Mouse (Mus musculus) frontal cortex, postnatal 14 days (tissue): ENCODE results near the gene Dynlrb2.

Source experiments
- DNase-seq, 2 experiments: peaks; one replicate each; pipeline ENCODE4 v3.0.0; 2022; ENCODE audit warnings: low spot score in 2 of 2

Dynlrb2 gene

DNA sequence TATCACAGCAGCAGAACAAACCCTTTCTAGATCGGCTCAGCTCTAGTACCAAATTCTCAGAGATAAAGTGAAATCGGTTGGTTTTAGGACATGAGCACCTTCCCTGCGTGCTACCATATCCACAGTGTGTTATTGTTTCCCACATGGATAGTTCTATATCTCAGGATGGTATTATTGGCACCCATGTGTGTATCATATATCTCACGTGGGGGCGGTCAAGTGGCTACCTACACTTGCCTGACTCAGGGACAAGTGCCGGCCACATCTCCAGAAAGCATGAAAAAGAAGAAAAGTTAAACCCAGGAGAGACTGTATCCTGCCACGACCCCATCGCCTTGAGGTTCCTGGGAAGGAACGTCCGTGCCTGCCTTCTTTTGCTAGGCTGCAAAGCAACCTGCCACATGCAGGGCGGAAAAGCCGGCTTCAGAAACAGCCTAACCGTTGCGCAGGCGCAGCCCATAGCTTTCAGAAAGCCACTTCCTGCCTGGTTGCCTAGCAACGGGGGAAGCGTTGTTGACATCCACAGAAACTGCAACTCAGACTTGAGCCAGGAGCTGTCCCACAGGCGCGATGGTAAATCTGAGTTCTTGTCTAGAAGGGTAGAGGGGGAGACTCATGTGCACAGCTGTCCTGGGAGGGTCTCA lies at the start of gene Dynlrb2:
Gene Dynlrb2, plus strand, starts transcription at position 498 of the 644 bp plus-strand sequence.
- peak; percentile 87 for DNase-seq

DNA sequence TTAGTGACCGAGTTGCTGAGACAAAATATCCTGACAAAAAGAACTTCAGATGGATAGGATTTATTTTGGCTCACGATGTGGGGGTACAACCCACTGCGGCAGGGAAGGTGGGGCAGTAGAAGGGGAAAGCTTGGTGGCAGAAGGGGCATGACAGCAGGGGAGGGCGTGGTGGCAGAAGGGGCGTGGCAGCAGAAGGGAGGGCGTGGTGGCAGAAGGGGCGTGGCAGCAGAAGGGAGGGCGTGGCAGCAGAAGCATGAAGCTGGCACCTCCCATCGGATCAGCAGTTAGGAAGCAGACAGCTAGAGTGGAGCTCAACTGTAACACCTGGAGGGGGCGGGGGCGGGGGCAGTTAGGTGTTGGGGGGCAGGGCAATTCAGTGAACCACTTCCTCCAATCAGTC lies 46.2 kb upstream of the Dynlrb2 start:
- DNase-seq, result no peak

DNA sequence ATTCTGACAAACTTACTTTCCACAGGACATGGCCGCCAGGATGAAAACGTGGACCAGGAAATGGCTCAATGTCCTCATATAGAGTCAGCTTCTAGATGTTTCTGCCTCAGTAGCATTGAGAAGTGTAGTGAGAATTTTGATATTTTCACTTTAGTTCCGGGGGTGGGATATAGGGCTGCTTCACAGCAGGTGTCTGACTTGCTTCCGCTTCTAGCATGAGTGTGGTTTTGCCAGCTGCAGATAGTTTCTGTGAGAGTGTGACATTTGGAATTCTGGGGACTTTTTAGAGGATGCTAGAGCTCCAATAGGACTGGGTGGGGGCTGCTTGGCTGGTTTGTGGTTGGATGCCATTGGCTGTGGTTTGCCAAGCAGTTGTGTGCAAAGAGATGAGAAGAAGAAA lies 43.3 kb upstream of the Dynlrb2 start:
- no peak for DNase-seq

DNA sequence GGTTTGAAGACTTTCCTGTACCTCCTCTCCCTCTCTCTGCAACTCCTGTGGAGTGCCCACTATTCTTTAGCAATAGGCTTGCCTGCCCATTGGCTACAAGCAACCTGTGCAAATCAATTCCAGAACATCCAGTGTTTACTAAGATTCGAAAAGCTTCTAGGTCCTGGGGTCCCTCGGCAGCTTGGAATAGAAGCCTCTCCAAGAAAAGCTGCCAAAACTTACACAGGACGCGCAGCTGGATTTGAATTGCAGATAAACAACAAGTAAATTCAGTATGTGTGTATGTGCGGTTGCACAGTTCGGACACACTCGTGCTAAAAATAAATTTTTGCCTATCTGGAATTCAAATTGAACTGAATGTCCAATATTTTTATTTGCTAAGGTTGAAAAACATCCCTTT lies 38.2 kb upstream of the Dynlrb2 start:
- no peak for DNase-seq

DNA sequence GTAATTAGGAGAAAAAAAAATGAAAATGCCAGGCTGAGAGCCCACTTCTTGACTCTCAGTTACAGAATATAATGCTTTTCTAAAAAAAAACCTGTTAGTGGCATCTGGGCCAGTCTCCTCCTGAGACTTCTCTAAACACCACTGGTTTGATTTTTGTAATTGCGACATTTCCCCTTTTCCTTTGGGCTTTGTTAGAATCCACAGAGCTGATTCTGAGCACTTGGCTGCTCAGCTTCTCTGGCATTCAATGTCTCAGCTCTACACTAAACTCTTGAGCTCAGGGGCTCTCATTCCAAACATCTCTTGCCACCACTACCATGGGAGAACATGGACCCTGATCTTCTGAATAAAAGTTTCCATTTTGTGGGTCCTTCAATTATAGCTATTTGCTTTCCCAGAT lies 37.7 kb upstream of the Dynlrb2 start:
- DNase-seq, result no peak

- DNase-seq, result no peak
Measured at GRCm38 (mm10) chr8:116477941-116478340, 26.8 kb upstream of the Dynlrb2 start.

DNA sequence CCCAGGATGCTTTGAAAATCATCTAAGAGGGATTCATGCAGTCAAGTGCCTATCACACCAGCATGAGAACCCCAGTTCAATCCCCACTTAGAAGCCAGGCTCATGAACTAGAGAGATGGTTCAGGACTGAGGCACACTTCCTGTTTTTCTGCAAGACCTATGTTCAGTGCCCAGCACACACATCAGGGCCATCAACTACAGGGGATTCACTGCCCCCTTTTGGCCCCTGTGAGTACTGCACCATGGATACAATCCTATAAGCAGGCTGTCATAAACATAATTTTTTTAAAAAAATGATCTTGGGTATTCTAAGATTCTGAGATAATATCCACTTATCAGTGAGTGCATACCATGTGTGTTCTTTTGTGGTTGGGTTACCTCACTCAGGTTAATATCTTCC lies 26.1 kb upstream of the Dynlrb2 start:
- no peak for DNase-seq

DNA sequence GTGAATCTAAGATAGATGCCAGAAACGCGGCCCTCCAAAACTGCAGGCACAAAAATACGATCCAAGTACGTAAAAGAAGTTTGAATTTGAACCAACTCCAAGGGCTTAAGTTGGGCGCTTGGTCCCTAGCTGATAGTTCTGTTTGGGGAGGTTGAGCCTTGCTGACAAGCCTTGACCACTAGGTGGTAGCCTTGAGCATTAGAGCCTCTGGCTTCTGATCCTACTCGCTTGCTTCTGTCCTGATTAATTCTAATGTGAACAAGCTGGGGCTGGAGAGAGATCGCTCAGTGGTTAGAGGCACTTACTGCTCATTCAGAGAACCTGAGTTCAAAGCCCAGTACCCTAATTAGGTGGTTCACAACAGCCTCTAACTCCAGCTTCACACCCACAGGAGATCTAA lies 23.9 kb upstream of the Dynlrb2 start:
- peak; percentile 7 to 47 for DNase-seq

GRCm38 (mm10) chr8:116482738-116483137 lies 22.0 kb upstream of the Dynlrb2 start:
- DNase-seq, result no peak

DNA sequence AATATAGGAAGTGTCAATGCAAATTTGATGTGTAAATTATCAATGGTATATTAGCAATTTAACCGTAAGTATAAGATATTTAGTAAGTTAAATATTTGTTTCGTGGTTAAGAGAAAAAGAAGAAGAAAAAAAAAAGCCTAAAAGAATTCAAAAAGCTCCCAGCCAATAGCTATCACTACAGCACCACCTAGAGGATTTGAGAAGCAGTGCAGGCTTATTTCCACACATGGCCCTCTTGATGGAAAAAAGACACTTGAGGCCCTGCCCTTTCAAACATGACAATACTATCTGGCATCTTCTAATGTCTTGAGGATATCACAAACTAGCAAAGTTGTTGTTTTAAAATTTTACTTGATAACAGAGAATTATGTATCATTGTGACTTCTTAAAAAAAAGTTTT lies 20.7 kb upstream of the Dynlrb2 start:
- no peak for DNase-seq

GRCm38 (mm10) chr8:116488546-116488945 lies 16.2 kb upstream of the Dynlrb2 start:
- no peak for DNase-seq

- no peak for DNase-seq
Measured at GRCm38 (mm10) chr8:116500057-116500809, 4.5 kb upstream of the Dynlrb2 start.

- no peak for DNase-seq
Measured at GRCm38 (mm10) chr8:116508721-116509120, 3.9 kb downstream of the Dynlrb2 start.

DNA sequence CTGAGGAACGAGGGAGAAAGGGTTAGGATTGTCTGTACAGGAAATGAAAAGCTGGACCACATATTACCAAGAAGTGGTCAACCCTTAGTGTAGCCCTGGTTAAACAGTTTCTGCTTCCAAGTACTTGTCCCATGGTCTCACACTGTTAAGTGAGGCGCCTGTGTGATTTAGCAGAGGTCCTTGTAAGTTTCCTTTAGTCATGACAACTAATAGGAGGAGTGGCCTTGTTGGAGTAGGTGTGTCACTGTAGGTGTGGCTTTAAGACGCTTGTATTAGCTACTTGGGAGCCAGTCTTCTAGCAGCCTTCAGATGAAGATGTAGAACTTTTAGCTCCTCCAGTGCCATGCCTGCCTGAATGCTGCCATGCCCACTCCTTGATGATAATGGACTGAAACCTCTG lies 4.5 kb downstream of the Dynlrb2 start:
- DNase-seq, result no peak

DNA sequence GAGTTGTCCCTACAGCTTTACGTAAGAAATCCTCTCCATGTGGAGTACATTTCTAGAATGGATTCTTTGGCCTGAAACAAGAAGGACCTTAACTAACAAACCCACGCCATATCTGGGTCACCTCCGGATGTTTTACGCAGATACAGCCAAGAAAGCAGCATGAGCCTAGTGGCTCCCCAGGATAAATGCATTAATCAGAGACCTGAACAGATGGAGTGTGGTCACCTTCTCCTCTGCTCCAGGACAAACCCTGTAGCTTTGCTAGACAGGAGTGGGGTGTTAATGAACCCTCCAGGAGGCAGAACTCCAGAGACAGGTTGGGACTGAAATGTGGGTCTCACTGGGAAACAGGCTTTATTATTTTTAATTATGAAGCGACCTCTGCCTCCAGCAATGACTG lies 14.9 kb downstream of the Dynlrb2 start:
- no peak for DNase-seq

DNA sequence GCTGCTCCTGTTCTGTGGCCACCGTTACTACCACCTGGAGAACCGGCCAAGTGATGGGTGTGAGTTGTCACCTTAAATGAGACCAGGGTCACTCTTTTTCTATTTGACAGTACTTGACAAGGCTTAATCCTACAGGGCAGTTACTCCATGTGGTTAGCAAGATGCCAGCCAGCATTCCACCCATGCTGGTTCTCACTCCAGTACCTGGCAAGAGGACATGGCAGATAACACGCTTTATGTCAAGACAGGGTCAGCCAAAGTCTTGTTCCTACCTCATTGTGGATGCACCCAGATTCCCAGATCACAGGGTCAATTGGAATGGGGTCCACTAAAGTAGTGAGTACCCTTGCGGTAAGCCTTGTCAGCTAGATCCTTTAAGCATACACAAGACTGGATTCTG lies 16.4 kb downstream of the Dynlrb2 start:
- DNase-seq, result no peak

- DNase-seq, result no peak
Measured at GRCm38 (mm10) chr8:116521641-116522040, 16.9 kb downstream of the Dynlrb2 start.

DNA sequence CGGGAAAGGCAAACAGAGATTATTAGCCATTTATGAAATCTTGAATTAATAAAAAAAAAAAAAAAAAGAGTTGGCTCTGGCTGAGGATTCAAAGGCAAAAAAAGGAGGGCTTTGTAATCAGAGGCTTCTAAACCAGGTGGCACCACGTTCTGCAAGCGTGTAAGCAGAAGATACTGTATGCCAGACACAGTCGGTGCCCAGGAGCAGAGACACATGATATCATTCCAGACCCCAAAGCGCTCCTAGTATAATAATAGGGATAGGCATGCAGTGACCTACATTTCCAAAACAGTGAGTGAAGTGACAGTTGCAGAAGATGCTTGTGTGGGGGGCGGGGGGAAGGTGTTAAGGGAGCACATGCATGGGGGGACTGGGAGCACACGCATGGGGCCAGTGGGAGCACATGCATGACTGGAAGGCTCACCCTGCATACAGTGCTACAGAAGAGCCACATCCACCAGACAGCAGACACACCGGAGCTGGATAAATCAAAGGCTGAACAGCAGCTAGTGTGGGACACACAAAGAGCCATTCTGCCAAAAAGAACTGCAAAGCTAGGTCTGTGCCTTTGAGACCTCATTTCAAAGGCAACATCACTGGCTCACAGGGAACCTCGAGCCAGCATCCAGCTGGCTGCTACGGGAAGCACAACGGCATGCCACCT lies 17.5 kb downstream of the Dynlrb2 start:
- DNase-seq, result no peak

GRCm38 (mm10) chr8:116524915-116525314 lies 20.1 kb downstream of the Dynlrb2 start:
- DNase-seq, result no peak

GRCm38 (mm10) chr8:116528736-116529135 lies 24.0 kb downstream of the Dynlrb2 start:
- DNase-seq, result no peak

DNA sequence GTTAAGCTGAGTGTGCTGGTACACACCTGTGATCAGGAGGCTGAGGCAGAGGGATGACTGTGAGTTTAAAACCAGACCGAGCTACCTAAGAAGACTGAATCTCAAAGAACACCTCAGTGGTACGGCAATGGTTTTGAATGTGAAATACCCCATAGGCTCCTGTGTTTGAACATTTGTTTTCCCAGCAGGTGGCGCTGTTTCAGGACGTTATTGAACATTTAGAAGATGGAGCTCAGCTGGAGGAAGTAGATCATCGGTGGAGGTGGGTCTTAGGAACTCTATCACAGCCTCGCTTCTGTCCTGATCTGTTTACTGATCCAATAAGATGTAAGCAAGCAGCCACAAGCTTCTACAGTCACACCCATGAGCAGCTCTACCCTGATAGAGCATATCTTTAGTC lies 28.3 kb downstream of the Dynlrb2 start:
- no peak for DNase-seq

DNA sequence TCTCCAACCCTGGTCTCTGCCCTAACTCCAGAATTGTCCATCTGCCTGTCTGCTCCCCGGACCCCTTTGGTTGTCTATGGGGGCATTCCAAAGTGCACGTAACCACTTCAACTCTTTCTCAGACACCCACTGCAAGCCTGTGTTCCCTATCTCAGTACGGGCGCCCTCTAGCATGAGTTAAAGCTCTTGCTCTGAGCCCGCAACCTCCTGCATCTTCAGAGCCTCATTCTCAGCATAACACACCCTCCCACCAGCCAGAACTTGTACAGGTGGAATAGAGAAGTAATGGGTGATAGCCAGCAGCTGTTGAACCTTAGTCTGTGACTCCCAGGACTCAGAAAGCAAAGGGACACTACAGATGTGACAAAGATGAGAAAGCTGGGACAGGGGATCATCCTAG lies 32.0 kb downstream of the Dynlrb2 start:
- no peak for DNase-seq

DNA sequence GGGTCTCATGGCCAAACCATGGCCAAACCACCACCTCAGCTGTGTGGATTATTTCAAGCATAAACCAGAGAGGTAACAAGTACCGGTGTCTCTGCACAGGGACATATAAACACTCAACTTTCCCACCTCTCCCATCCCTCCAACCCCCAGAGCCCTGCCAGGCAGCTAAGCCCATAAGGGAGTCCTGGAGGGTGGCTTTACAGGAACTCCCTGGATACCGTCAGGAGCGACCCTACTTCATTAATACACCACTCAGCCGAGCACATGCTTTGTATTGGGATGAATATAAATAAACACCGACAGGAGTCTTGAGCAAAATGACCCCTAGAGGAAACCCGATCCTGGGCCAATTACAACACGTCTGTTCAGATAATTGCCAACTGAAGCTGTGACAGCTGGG lies 34.0 kb downstream of the Dynlrb2 start:
- no peak for DNase-seq
